Mouse (Mus musculus) cerebellum, postnatal 14 days (tissue): ENCODE data around the gene Cnr1.

Experiments used
- DNase-seq, 2 experiments: peaks; one replicate each; pipeline ENCODE4 v3.0.0; 2021; ENCODE audit warnings: mixed read lengths in 2 of 2

Cnr1 gene

GRCm38 (mm10) chr4:33943936-33944335, 19.5 kb downstream of the Cnr1 start:
- peak in 1 of 2 experiments; percentile 7 for DNase-seq

GRCm38 (mm10) chr4:33945742-33946141, 21.3 kb downstream of the Cnr1 start:
- DNase-seq = no peak

- DNase-seq = no peak
Observed at GRCm38 (mm10) chr4:33947584-33947983, 23.2 kb downstream of the Cnr1 start.

- no peak for DNase-seq
Observed at GRCm38 (mm10) chr4:33957398-33957797, 33.0 kb downstream of the Cnr1 start.

- DNase-seq = no peak
Observed at GRCm38 (mm10) chr4:33958515-33958914, 34.1 kb downstream of the Cnr1 start.

- DNase-seq = peak in 1 of 2 experiments; percentile 50
Observed at GRCm38 (mm10) chr4:33959841-33960240, 35.4 kb downstream of the Cnr1 start.

- no peak for DNase-seq
Observed at GRCm38 (mm10) chr4:33970726-33971125, 46.3 kb downstream of the Cnr1 start.

GRCm38 (mm10) chr4:33988466-33989089, 64.2 kb downstream of the Cnr1 start:
- no peak for DNase-seq

GRCm38 (mm10) chr4:33992687-33993086, 68.3 kb downstream of the Cnr1 start:
- no peak for DNase-seq

GRCm38 (mm10) chr4:33996382-33996781, 72.0 kb downstream of the Cnr1 start:
- DNase-seq = no peak
